Mouse (Mus musculus) megakaryocyte, embryonic 14.5 days (primary cell): ENCODE measurements around the gene Serpina5.
"Not testable (repeated sequence)": the region's sequence is repeated elsewhere in the genome, so short reads cannot be mapped to it uniquely, and the experiment has no call there.

Experiments used
- FLI1 ChIP-seq: IDR thresholded peaks from 2 replicates; pipeline ENCODE4 v1.6.1; 2012; ENCODE audit warnings: low read length, inconsistent platforms, mixed read lengths
- GATA1 ChIP-seq: IDR thresholded peaks from 3 replicates; pipeline ENCODE4 v1.6.1; 2012; ENCODE audit warnings: mixed read lengths, low read length, inconsistent platforms, borderline replicate concordance

DNA sequence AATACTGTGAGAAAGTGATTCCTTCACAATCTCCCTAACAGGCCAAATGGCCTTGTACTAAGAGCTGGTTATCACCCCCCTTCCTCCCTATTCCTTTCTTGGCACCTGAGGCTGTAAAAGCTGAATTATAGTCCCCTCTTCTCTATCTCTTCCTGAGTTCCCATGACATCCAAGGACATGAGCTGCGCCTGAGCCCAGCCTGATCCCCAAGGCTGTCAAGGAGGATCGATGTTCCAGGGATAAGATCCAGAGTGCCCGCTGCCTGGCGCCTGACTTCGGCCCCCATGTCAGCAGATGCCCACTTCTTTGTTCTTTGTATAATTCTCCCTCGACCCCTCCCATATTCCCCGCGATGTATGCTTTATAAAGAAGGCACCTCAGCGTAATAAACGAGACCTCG, 11.4 kb downstream of the Serpina5 start, which contains the start of gene Serpina3a:
- not testable (repeated sequence) for TF ChIP-seq GATA1, FLI1
